Mouse (Mus musculus) liver, adult 2 months (tissue): Measurements from ENCODE around the gene Rab37. TPM values are rescaled to one million over a fixed set of nuclear protein-coding genes. Genes with fewer than 3 reads are reported as not detected.

Source experiments
- DNase-seq: peaks from one replicate; pipeline ENCODE4 v3.0.0-alpha.2; 2011; ENCODE audit warnings: low read depth, low spot score; ENCODE audit errors: extremely low read depth
- H3K27ac ChIP-seq: fragments of 200-500 bp; replicated peaks from 2 replicates; pipeline ENCODE4 v1.5.1; 2012; ENCODE audit warnings: low read depth, mild to moderate bottlenecking, control low read depth, inconsistent platforms, low read length; ENCODE audit not compliant: insufficient read depth
- H3K27me3 ChIP-seq: fragments of 200-500 bp; 2 replicates; pipeline ENCODE4 v1.6.1; 2012; ENCODE audit warnings: mild to moderate bottlenecking, moderate library complexity, low read length, inconsistent platforms; ENCODE audit not compliant: control insufficient read depth, insufficient read depth
- H3K36me3 ChIP-seq: fragments of 200-500 bp; 2 replicates; pipeline ENCODE4 v1.6.1; 2012; ENCODE audit warnings: low read length, inconsistent platforms; ENCODE audit not compliant: control insufficient read depth, insufficient read depth
- H3K4me1 ChIP-seq: fragments of 200-500 bp; 2 replicates; pipeline ENCODE4 v1.6.1; 2011; ENCODE audit warnings: low read length; ENCODE audit not compliant: control insufficient read depth, insufficient read depth
- H3K4me3 ChIP-seq: fragments of 200-500 bp; 2 replicates; pipeline ENCODE4 v1.5.1; 2011; ENCODE audit warnings: low read depth, mild to moderate bottlenecking, control low read depth, low read length, moderate library complexity; ENCODE audit not compliant: insufficient read depth
- H3K79me2 ChIP-seq: fragments of 200-500 bp; 2 replicates; pipeline ENCODE4 v1.6.1; 2012; ENCODE audit warnings: inconsistent platforms, mild to moderate bottlenecking, low read length, moderate library complexity; ENCODE audit not compliant: control insufficient read depth, insufficient read depth
- H3K9ac ChIP-seq: fragments of 200-500 bp; 2 replicates; pipeline ENCODE4 v1.6.1; 2012; ENCODE audit warnings: low read depth, mild to moderate bottlenecking, control low read depth, inconsistent platforms, low read length
- CTCF ChIP-seq: fragments of 200-500 bp; IDR thresholded peaks from 2 replicates; pipeline ENCODE4 v1.5.1; 2011; ENCODE audit warnings: low read depth, low read length, control low read depth
- POLR2A ChIP-seq: fragments of 200-500 bp; IDR thresholded peaks from 2 replicates; pipeline ENCODE4 v1.6.1; 2011; ENCODE audit warnings: low read length, control low read depth; ENCODE audit not compliant: insufficient read depth; ENCODE audit errors: extremely low read depth
- WGBS: fragments of 180-500 bp; shearing (Covaris S2); methylation state at CpG from one replicate; pipeline ENCODE4 v1.1.7; 2018; 5-methylcytosine and 5-hydroxymethylcytosine counted together
- polyA plus RNA-seq: library from polyadenylated mRNA; depleted of rRNA; stranded (reverse); fragments of >200 nt; gene quantifications from 2 replicates; pipeline ENCODE4 v1.2.3, GENCODE M21; 2012
- total RNA-seq: library from RNA; depleted of rRNA; stranded (reverse); fragments of >200 nt; gene quantifications from 2 replicates; pipeline ENCODE4 v1.2.3, GENCODE M21; 2014

Rab37 gene
- total and polyA plus RNA-seq, 2 experiments, result 0.09 to 0.20 TPM

DNA sequence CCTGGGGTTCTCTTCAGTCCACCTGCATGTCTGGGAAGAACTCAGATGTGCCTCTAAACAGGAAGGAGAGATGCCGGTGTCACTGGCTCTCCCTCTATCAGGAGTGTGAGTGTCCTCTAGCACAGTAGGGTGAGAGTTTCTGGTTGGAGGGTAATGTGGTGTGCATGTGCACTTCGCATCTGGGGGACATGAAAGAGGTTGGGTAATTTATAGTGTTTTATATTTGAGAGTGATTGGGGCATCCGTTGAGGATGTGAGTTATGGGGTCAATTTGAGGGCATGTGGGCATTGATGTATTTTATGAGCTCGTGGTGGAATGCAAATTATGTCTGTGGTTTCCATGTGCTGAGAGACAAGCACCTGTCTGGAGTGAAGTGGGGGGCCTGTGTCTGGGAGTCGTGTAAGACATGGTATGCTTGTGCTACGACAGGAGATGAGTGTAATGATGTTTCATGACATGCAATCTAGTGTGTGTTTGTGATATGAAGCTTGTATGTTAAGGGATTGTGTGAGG, 59.6 kb downstream of the Rab37 start:
- no peak for TF ChIP-seq POLR2A
- no peak for TF ChIP-seq CTCF
- H3K27ac ChIP-seq, result no peak overlapping the region
- 79% methylated on average over 6 of the region's 6 CpGs for WGBS

DNA sequence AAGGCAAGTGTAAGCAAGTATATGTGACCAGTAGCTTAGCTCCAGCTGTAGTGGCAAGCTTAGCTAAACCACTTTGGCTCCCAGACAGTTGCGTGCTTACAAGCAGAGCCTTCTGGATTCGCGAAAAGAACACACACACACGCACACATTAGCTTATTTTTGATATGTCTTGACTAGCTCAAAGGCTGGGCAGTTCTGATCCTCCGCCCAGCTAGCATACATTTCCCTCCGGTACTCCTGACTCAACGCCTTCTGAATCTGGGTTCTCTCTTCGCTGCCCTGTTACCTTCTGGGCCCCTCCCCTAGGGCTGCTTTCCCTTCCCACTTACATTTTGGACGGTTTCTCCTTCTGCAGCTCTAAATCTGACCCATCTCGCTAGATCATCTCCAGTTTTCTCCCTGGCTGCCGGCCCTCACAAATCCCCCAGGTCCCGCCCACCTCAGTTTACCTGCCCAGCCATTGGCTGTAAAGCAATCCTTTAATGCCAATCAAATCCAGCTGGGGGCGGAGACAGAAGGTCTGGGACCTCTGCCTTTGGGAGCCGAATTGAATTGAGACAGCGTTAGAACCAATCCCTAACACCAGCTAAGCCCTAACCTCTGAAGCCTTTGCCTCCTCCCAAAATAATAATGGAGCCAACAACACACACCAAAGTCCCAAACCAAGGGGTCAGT, 60.7 kb downstream of the Rab37 start:
- Histone ChIP-seq H3K27ac (no peak overlapping the region), H3K27me3 (peaks cover 2% of the 10 kb centered on the region; the same call in 1 of the 2 replicates), H3K4me1 (peaks cover 3% of the 10 kb centered on the region; the same call in 1 of the 2 replicates), H3K79me2 (no peaks in the 10 kb centered on the region), H3K36me3 (no peaks in the 10 kb centered on the region), H3K4me3 (no peak overlapping the region), H3K9ac (no peak overlapping the region)
- TF ChIP-seq POLR2A (no peak), CTCF (no peak)
- no peak for DNase-seq
- WGBS, result 15% methylated on average over 15 of the region's 15 CpGs

More for the DNA sequence above, 59.6 kb downstream of the Rab37 start:
- Histone ChIP-seq H3K4me1 (peaks cover 3% of the 10 kb centered on the region; the same call in 1 of the 2 replicates), H3K36me3 (no peaks in the 10 kb centered on the region), H3K4me3 (no peak overlapping the region), H3K79me2 (no peaks in the 10 kb centered on the region), H3K27me3 (peaks cover 2% of the 10 kb centered on the region; the same call in 1 of the 2 replicates), H3K9ac (no peak overlapping the region)
- no peak for DNase-seq

DNA sequence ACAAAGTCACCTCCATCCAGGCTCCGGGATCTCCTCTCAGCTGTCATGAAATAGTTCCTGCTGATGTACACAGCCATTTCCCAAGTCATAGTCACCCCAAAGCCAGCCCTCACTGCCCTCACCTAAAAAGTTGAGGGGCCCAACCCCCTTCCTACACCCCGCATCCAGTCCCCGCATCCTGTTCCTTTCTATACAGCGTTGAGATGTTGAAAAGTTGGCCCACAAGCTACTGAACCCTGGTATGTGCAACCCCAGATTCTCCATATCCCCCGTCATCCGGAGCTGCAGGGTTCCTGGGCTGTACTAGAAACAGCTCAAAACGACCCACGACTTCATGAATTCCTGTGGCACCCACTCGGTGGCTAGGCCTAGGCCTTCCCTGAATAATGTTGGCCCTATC, 61.9 kb downstream of the Rab37 start:
- TF ChIP-seq CTCF (no peak), POLR2A (no peak)
- Histone ChIP-seq H3K36me3 (no peaks in the 10 kb centered on the region), H3K9ac (no peak overlapping the region), H3K79me2 (no peaks in the 10 kb centered on the region), H3K27ac (no peak overlapping the region), H3K27me3 (peaks cover 2% of the 10 kb centered on the region; the same call in 1 of the 2 replicates), H3K4me1 (peaks cover 3% of the 10 kb centered on the region; the same call in 1 of the 2 replicates), H3K4me3 (no peak overlapping the region)
- DNase-seq, result no peak
- WGBS, result 74% methylated on average over 9 of the region's 9 CpGs

DNA sequence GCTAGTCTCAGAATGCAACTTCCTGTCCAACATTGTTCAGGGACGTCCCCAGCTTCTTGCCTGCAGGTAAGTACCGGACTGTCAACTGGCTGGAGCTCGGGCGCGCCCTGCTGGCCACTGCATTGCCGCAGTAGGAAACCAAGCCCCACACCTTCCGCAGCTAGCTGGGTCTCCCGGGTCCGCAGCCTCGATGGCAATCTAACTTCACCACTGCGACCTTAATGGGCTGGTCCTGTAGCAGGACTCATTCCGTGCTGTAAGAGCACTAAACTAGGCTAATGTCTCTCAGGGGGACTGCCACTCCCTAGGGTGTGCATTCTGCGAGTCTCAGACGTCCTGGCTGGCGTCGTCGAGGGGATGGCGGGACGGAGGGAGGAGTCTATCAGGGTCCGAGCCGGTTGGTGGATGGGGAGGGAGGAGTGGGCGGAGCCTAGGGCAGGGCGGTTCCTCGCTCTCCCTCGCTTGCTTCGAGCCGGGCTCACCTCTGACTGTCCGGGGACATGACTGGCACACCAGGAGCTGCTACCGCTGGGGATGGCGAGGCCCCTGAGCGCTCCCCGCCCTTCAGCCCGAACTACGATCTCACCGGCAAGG, 62.6 kb downstream of the Rab37 start:
- WGBS, result under 1% methylated on average over 35 of the region's 35 CpGs

DNA sequence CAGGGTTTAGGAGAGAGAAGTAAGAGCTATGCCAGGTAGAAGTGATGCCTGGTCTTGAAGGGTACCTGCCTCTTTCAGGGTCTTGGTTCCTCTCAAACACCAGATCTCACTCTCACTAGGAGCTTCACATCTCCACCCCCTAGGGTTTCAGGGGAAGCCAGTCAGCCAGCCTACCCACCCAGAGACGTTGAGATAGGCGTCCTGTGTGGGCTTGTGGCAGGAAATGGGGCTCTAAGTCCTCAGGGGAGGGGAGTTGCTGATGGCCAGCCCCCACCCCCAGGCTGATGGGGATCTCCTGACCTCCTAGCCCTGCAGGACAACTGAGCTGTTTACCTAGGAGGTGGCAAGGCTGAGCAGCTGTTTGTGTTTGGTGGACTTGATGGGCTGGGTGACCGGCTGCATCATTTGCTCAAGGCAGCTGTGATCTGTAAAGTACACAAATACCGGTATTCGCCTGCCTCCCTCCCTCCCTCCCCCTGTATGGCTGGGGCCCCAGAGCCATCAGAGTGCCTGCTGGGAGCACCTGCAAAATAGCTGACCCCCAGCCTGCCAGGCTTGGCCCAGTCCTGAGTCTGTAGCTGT, 63.9 kb downstream of the Rab37 start:
- WGBS, result 10% methylated on average over 5 of the region's 5 CpGs
- TF ChIP-seq POLR2A (no peak), CTCF (no peak)
- Histone ChIP-seq H3K9ac (no peak overlapping the region), H3K79me2 (no peaks in the 10 kb centered on the region), H3K27me3 (no peaks in the 10 kb centered on the region; the same call in 1 of the 2 replicates), H3K4me1 (peaks cover 3% of the 10 kb centered on the region; the same call in 1 of the 2 replicates), H3K27ac (no peak overlapping the region), H3K36me3 (no peaks in the 10 kb centered on the region), H3K4me3 (no peak overlapping the region)
- DNase-seq, result no peak

More for the DNA sequence above, 62.6 kb downstream of the Rab37 start:
- H3K27me3 ChIP-seq, result peaks cover 2% of the 10 kb centered on the region; the same call in 1 of the 2 replicates
- peak overlapping the region; percentile 38 for H3K9ac ChIP-seq
- H3K79me2 ChIP-seq, result no peaks in the 10 kb centered on the region
- H3K27ac ChIP-seq, result no peak overlapping the region
- TF ChIP-seq CTCF (peak; percentile 92), POLR2A (no peak)
- H3K4me3 ChIP-seq, result peak overlapping the region; percentile 34
- peak; percentile 42 for DNase-seq
- H3K36me3 ChIP-seq, result no peaks in the 10 kb centered on the region
- H3K4me1 ChIP-seq, result peaks cover 3% of the 10 kb centered on the region; the same call in 1 of the 2 replicates
